Mouse (Mus musculus) ovary, postnatal 36 days (tissue): ENCODE results near the gene Zfyve19.

Experiments
- DNase-seq: peaks from one replicate; pipeline ENCODE4 v3.0.0; 2022; ENCODE audit warnings: low spot score, mixed read lengths

Zfyve19 gene

GRCm38 (mm10) chr2:119208344-119209175 is at the start of gene Zfyve19, which contains the start of gene Dnajc17:
Gene Zfyve19, plus strand, starts transcription at chr2:119208617.
Gene Dnajc17, minus strand, starts transcription at chr2:119208795.
- DNase-seq = peak; percentile 93

GRCm38 (mm10) chr2:119161247-119161646 is 47.2 kb upstream of the Zfyve19 start:
- DNase-seq = no peak

- DNase-seq = no peak
These were observed 45.3 kb upstream of the Zfyve19 start for GRCm38 (mm10) chr2:119163135-119163534.

GRCm38 (mm10) chr2:119163999-119164398 is 44.4 kb upstream of the Zfyve19 start:
- DNase-seq = no peak

- no peak for DNase-seq
These were observed 43.0 kb upstream of the Zfyve19 start for GRCm38 (mm10) chr2:119165401-119165800.

- peak; percentile 72 for DNase-seq
These were observed 41.2 kb upstream of the Zfyve19 start, which contains the start of gene Gchfr for GRCm38 (mm10) chr2:119166901-119167865. Gene Gchfr, plus strand, starts transcription at chr2:119167773.

GRCm38 (mm10) chr2:119167866-119168256 is 40.6 kb upstream of the Zfyve19 start:
- no peak for DNase-seq

GRCm38 (mm10) chr2:119170282-119170681 is 38.1 kb upstream of the Zfyve19 start:
- no peak for DNase-seq

GRCm38 (mm10) chr2:119171574-119171973 is 36.8 kb upstream of the Zfyve19 start:
- no peak for DNase-seq

GRCm38 (mm10) chr2:119172446-119172845 is 36.0 kb upstream of the Zfyve19 start:
- DNase-seq = no peak

- DNase-seq = peak; percentile 61
These were observed 35.4 kb upstream of the Zfyve19 start for GRCm38 (mm10) chr2:119172862-119173576.

- no peak for DNase-seq
These were observed 34.3 kb upstream of the Zfyve19 start, which contains the start of gene Gm14137 for GRCm38 (mm10) chr2:119173991-119174651. Gene Gm14137, plus strand, starts transcription at chr2:119174509.

- no peak for DNase-seq
These were observed 33.6 kb upstream of the Zfyve19 start for GRCm38 (mm10) chr2:119174866-119175265.

- no peak for DNase-seq
These were observed 32.8 kb upstream of the Zfyve19 start for GRCm38 (mm10) chr2:119175614-119176013.

- DNase-seq = no peak
These were observed 31.7 kb upstream of the Zfyve19 start for GRCm38 (mm10) chr2:119176761-119177160.

GRCm38 (mm10) chr2:119177384-119177939 is 31.0 kb upstream of the Zfyve19 start:
- DNase-seq = no peak

GRCm38 (mm10) chr2:119182914-119183313 is 25.5 kb upstream of the Zfyve19 start:
- DNase-seq = no peak

GRCm38 (mm10) chr2:119189029-119189710 is 19.2 kb upstream of the Zfyve19 start:
- DNase-seq = peak; percentile 82

- DNase-seq = no peak
These were observed 17.4 kb upstream of the Zfyve19 start for GRCm38 (mm10) chr2:119190969-119191368.

- no peak for DNase-seq
These were observed 14.3 kb upstream of the Zfyve19 start for GRCm38 (mm10) chr2:119194140-119194539.
